Mouse (Mus musculus) kidney, adult 18-20 months (tissue): ENCODE measurements around the gene Kansl3.
A peak's percentile ranks its signal among the peaks of the same experiment; 100 is the strongest.

Experiments
- DNase-seq: peaks from one replicate; pipeline ENCODE4 v3.0.0; 2021

Kansl3 gene

DNA sequence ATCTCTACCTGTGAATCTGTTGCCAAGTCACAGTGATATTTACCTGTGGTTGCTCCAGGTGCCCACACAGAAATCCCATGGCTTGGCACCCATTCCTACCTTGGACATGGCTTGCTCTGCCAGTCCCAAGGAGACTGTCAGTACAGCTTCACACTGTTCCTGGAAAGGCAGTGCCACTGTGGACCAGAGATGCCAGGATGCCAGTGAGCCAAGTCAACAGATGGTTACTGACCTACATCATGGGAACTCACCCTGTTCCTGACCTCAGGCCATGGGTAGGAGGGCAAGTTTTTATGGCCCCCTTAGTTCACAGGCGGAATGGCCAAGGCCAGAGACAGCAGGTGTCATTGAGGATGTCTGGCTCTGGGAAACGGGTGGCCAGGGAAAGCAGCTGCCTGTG, 47.8 kb downstream of the Kansl3 start:
- no peak for DNase-seq

DNA sequence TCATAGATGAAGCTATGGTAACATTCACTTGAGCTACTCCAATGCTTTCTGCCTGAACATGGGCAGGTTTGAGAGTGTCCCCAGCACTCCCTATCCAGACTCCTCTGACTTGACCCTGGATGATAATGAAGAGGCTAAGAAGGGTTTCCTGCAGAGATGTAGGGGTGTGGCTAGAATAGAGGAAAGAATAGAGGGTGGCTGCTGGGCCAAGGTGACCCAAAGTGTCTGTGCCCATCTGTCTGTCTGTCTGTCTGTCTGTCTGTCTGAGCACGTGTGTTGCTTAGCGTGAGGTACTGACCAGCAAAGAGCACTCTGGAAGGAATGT, 53.2 kb downstream of the Kansl3 start:
- no peak for DNase-seq

DNA sequence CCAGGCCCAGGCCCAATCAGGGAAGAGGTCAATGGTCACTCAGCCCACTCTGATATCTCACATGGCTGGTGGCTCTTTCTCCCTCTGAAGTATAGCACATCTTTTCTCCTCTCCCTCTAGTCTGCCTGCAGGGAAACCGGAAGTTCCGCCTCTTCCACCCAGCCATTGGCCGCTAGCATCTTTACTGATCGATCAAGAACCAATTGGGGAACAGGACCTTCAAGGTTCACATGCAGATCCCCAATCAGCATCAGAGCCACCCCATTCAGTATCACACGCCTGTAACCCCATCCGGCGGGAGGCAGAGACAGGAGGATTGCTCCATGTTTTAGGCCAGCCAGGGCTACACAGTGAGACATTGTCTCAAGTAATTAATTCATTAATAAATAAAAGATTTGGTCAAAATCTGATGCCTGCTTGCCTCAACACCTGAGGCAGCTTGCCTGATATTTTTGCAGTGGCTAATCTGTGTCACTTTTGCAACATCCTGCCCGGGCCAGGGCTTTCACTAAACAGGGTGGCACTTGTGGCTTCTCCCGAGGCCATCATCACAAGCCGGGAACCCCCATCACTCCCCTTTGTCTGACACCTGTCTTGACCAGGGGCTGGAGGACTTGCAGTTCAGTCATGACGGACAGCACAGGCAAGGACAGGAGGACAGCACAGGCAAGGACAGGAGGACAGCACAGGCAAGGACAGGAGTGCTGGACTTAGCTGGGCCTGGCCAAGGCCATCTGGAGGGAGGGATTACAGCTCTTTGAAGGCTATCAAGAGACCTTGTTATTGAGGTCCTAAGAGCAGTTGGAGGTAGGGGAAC, 53.8 kb downstream of the Kansl3 start:
- no peak for DNase-seq

DNA sequence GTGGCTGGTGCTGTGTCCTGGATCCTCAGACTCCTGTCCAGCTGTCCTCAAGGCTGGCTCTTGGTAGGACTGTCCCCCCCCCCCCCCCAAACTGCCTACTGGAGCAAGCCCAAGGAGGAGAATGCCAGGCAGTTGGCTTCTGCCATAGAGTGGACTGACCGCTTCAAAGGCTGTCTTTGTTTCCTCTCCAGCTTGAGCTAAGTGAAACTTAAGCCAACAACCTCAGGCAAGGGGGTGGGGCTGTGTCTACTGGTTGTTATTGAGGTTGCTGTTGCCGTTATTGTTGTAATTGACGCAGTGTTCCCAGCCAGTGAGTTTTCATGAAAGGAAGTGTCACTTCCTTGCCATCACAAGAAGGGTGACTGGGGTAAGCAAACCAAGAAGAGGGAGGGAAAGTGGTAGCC, 59.5 kb downstream of the Kansl3 start:
- no peak for DNase-seq

DNA sequence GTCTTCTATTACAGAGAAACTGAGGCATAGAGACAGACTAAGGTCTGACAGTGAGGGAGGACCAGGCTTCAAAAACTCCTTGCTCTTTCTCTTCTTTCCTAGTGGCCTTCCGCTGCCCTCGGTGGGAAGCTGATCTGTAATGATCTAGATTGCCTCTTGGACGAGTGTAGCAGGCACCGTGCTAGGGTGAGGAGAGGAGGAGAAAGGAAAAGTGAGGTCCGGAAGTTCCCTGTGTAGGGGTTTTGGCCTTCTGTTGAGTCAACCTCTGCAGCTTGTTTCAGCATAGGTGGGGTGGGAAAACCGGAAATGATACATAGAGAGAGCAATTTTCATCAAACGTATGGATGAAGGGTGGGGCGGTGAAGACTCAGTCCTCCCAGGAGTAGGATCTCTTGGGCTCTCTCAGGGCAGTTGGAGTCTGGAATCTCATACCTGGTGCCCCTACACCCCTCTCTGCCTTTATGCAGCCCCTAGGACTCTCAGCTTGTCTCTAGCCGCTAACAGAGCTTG, 60.0 kb downstream of the Kansl3 start:
- DNase-seq: no peak

DNA sequence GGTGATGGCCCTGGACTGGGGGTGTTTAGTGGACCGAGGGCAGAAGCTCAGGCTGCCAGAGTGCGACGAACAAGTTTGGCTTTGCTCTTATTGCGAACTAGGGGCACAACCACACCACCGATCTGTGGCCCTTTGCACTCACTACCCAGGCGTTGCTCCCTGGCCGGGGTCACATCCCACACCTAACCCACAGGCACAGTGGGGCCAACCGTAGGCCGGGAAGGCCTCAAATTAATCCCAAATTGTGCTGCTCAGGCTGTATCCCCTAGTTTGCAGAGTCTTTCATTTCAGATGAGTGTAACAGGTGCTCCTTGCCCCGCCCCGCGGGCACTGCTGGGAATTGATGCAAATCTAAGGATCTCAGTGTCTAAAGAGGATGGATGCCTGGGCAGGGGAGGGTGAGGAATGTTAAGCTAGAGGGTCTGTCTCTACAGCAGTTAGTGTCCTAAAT, 60.5 kb downstream of the Kansl3 start:
- DNase-seq: peak; percentile 23

DNA sequence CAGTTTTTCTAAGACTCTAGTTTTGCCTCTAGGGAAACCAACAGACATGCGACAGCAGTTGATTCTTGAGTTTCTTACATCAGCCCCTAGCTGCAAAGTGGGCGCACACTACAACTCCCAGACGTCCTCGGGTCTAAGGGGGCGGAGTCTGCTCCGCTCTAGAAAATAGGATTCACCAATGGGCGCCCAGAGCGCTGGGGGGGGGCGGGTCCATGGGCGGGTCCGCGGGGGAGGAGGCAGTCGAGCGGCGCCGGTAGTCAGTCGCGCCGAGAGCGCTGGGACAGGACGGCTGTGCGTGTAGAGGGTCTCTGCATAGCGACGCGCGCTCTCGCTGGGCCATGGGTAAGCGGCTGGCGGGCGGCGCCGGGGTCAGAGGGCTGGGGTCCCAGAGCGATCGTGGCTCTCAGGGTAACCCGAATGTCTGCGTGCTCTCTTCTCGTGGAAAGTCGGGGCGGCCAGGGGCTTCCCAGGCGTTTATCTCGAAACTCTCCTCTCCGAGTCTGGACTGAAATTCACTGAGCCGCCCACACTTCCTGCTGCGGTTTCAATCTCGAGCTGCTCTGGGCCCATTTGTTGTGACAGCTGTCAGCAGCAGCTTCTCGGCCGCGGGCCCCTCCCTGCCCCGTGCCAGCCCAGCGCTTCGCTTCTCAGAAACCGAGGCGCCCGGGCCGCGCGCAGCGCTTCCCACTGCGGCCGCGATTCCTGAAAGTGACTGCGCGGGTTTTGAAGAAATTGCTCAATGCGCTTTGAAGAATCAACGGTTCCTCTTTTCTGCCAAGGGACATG, 61.3 kb downstream of the Kansl3 start, which contains the start of gene Arid5a:
Gene Arid5a, plus strand, starts transcription at position 239 of the 786 bp plus-strand sequence.
- DNase-seq: peak; percentile 84

DNA sequence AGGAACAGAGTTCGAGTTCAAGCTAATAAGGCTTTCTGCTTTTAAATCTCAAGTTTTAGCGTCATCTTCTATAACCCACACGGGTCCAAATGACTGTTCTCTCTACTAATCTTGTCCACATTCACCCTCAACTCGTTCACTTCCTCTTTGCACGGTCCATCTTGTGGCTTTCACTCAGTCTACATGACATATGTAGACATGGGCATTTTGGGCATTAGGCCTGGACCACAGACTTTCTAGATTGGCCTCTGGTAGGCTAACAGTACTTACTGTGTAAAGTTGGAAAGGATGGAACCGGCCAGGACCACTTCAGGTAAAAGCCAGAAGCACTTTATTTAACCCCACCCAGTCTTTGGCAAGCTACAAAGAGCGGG, 61.9 kb downstream of the Kansl3 start:
- DNase-seq: no peak

DNA sequence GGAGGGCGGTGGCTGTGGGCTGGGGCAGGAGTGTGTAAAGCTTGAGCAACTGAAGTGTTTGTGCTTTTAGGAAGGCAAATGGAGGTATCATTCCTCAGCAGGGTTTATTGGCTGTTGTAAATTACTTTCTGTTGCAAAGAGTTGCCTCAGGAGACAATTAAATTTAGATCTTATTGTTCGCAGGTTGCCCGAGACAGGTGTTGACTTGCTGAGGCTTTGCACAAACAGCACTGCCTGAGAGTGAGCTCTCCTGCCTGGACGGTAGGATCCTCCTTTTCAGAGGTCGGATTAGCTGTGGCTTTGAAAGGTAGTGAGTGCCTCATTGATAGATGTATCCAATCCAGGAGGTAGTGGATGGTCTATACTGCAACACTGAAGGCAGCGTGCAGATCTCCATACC, 62.9 kb downstream of the Kansl3 start:
- no peak for DNase-seq

DNA sequence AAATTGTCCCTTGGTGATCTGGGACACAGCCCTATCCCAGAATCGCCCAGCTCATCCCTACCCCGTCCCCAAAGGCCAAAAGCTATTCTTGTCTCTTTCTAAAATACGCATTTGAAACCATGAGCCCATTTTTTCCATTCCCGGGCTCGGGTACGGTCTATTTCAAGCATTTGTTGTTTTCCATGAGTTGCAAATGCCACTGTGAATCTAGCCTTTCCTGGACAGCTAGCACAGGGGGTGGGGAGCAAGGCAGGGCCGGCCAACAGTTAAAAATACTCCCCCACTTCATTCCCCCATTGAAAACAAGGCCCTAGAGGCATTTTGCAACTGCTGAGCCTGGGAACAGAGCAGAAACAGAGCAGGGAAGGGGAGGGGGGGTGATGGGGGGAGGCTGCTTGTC, 64.2 kb downstream of the Kansl3 start:
- no peak for DNase-seq

DNA sequence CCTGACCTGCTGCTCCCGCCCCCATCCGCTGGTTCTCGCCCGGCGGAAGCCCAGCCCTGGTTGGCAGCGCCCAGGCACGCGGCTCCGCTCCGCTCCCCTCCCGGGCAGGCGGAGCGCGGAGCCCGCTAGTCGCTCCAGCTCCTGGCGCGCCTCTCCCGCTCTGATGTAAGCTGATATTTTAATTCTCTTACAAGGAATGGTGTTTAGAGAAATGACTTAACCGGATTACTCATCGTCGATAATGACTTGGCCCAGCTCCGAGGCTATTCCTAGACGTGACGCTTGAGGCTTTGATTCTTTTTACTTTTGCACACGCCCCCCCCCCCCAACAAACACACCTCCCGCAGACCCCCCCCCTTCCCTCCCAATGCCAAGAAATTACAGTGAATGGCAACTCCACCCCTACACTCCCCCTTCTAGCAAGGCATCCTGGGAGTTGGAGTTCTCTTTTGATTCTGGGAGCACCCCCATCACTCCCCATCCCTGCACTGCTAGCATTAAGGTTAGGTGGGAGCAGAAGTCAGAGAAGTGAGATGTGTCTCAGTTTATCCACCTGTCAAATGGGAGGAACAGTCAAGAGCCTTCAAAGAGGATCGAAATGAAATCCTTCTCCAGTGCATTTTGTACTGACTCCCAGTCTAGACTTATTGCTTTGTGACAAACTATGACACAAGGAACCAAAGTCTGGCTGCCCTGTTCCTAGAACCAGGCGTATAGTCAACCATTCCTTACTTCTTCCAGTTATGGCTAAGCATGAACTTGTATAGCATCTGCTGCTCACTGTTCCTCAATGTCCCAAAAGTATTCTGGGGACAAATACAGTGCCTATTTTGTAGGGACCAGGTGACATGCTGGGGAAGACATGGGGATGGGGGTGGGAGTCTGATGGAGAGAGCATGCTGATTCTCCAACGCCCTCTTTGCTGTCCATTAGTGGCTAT, 65.3 kb downstream of the Kansl3 start:
- peak; percentile 55 for DNase-seq

DNA sequence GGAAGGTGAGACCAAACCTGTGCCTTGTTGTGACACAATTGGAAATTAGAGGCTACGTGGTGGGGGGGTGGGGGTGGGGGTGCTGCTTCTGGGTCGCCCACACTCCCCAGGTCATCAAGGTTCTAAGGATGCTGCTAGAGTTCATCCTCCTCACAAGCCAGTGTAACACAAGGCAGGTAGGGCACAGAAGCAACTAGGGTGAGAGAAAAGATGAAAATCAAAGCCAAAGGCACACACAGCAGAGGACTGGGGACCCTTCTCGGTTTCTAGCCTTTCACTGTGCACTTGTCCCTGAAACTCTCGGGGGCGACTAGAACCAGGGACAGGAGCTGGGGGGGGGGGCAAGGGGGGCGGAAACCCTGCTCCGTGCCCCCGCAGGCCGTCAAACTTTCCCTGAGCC, 66.0 kb downstream of the Kansl3 start:
- no peak for DNase-seq

DNA sequence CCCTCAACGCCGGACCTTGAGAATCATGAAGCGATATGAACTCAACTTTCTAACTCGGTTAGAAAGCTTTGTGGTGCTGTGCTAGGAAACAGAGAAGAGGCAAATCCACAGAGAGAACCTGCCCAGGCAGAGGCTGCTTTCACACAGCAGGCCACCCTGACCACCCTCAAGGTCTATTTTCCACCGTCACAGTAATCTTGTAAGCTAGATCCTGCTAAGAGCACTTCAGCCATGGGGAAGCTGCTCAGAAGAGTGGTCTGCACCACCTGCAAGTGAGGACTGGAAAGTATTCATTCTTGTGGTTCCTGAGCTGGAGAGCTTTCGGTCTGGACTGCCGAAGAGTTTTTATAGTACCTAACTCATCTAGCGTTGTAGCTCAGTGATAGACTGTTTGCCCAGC, 66.7 kb downstream of the Kansl3 start:
- DNase-seq: no peak

DNA sequence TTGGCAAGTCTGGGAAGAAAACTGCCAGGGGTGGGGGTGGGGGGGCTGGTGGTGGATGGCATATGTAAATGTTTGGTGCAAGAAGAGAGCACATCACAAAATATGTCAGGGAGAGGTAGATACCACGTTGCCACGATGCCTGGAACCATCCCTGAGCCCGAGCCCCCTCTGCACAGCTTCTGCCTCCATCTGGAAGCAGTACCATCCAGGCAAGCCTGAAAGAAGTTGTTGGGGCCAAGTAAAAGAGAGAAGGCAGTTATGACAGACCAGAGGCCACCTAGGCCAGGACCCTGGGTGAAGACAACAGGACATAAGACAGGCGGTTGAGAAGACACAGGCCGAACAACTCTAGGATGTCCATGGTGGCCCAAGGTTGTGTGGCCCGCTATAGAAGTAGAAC, 68.5 kb downstream of the Kansl3 start:
- DNase-seq: no peak

DNA sequence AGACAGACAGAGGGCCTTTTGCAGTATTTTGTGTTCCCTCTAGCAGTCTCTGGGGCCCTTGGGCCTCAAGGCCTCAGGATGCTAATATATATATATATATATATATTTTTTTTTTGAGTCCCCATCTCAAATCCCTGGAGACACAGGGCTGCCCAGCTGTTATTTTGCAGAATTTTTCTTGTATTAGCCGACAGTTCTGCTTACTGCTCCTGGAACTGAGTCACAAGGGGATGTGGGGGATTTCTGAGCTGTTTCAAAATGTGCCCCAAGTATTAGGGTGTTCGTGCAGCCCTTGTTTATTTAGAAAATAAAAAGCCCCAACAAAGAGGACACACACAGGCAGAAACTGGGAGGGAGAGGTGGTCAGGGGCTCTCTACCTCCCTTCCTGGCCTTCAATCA, 69.3 kb downstream of the Kansl3 start:
- DNase-seq: no peak

DNA sequence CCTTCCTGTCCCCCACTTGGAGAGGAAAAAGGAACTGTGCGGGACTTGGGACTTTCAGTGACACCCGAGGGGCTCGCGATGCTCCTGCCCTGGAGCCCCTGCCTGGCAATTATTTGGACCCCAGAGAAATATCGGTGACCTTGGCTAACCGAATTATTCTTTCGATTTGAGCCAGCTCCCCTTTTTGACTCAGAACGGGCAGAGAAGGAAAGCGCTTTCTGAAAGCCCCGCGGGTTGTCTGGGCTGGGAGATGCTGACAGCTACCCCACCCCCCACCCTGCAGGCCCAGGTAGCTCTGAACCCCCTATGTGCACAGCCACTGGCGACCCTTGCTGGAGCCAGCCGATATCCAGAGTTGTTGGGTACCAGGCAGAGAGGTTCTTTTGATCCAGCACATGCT, 69.9 kb downstream of the Kansl3 start:
- DNase-seq: no peak

DNA sequence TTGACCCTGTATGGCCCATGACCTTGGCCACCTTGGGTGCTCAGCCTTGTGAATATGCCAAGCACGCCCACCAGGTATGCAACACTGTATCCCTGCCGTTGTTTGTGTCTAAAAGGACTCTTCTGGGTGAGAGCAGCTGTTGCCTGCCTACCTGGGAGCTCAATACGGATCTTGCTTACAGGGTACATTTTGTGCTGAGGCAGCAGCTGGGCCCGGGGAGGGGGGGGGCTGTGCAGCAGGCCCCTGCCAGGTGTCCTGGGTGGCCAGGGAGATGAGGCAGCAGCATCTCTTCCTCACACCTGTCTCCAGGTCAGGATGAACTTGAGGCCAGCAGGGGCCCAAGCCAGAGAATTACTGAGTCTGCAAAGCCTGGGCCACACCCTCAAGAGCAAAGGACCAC, 70.9 kb downstream of the Kansl3 start:
- DNase-seq: no peak

DNA sequence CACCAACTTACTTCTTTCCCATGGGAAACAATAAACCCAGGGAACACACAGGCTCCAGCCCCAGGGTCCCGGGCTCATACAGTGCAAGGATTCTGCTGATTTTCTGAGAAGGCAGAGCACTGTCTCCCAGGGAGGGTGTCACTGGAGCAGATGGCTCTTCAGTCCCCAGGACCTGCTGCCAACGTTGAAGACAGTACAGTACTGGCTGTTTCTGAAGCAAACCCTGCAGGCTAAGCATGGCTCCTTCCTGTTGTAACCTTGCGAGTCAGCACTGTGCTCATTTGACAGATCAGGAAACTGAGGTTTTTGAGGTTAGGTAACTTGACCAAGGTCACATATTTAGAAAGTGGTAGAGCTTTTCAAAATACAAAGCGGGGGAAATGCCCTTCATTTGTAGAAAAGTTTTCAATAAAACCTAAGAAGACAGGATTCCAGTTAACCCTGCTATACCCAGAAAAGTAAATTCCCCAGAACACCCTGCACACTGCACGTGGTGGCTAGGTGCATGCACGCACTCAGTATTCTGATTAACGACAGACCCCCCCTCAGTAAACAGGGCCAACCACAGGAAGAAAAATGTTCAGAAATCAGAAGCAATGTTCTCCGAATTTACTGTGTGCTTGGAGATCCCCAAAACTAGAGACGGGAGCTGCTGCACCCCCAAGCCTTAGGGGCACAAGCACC, 72.4 kb downstream of the Kansl3 start:
- no peak for DNase-seq

DNA sequence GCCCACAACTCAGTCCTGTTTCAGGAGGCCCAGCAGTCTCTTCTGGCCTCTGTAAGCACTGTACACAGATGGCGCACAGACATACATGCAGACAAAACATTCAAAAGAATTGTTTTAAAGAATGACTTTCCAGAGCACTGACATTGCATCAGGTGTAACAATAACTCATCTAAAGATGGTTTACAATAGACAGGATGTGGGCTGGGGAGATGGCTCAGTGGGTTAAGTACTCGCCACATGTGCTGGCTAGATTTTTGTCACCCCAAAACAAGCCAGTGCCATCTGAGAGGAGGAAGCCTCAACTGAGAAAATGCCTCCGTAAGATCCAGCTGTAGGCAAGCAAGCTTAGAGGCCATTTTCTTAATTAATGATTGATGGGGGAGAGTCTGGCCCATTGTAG, 74.6 kb downstream of the Kansl3 start:
- DNase-seq: no peak

DNA sequence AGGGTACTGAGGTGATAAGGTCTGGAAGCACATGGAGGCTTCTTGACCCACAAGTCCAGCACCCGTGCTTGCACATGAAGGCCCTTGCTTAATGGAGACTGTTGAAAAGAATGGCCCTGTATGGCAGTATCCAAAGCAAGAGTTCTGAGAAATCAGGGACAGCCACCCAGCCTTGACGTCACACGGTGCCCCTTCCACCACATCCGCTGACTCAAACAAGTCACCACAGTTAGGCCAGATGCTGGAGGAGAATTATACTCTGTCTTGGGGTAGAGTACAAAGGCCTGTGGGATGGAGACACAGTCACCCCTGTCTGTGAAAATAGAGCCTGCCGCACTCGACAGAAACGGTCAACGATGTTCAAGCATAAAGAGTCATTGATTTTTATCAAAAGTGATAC, 75.5 kb downstream of the Kansl3 start:
- no peak for DNase-seq
